Comparison of ENCODE assay signal across 12 mouse cellular contexts in genomic region chr6:97447020-97447419, GRCm38 (mm10).
DNase-seq lines count a peak whose midpoint lies in the region; ATAC-seq lines count a peak whose summit lies in the region.
"Had no signal": no experiment of that assay in that cellular context is flagged by ENCODE, and none has a peak within 500 bp of the region (broad histone marks: within the 10 kb centered on the region; RNA-seq: fewer than 3 reads in every experiment).

No protein-coding gene starts in this region.

- no peaks in the 10 kb centered on the region for H3K27me3 ChIP-seq in kidney, embryonic 16.5 days (ENCODE audit: insufficient read depth, low read length)
- H3K27me3 ChIP-seq: CH12.LX; liver, embryonic 15.5 days had no signal

- no peak overlapping the region for H3K27ac ChIP-seq in kidney, embryonic 16.5 days (ENCODE audit: low read length)
- H3K27ac ChIP-seq: hindbrain, embryonic 14.5 days; liver, embryonic 15.5 days had no signal

- H3K4me2 ChIP-seq in kidney, embryonic 16.5 days (replicated peaks; ENCODE audit: low read depth, low read length): no peak overlapping the region
- H3K4me2 ChIP-seq: hindbrain, embryonic 14.5 days; liver, embryonic 15.5 days had no signal

- peak; percentile 90 for ATAC-seq in kidney, embryonic 16.5 days (ENCODE audit: low FRiP score, low TSS enrichment)
- ATAC-seq: forebrain, postnatal 0 days had no signal

- H3K9ac ChIP-seq in kidney, embryonic 16.5 days (replicated peaks; ENCODE audit: low read length): no peak overlapping the region
- H3K9ac ChIP-seq: forebrain, postnatal 0 days; hindbrain, embryonic 14.5 days; liver, embryonic 15.5 days had no signal

- H3K4me1 ChIP-seq in kidney, embryonic 16.5 days (ENCODE audit: insufficient read depth, low read length): peaks cover 18% of the 10 kb centered on the region; the same call in 1 of the 2 replicates
- H3K4me1 ChIP-seq: liver, embryonic 15.5 days had no signal

- no peaks in the 10 kb centered on the region for H3K36me3 ChIP-seq in kidney, embryonic 16.5 days (ENCODE audit: insufficient read depth, low read length)
- H3K36me3 ChIP-seq: liver, embryonic 15.5 days had no signal

- no peaks in the 10 kb centered on the region for H3K9me3 ChIP-seq in kidney, embryonic 16.5 days (ENCODE audit: low read length)
- H3K9me3 ChIP-seq: liver, embryonic 15.5 days had no signal

- H3K4me3 ChIP-seq in kidney, embryonic 16.5 days (ENCODE audit: low read length): no peak overlapping the region
- H3K4me3 ChIP-seq: liver, embryonic 15.5 days had no signal

- 45% methylated on average over 4 of the region's 4 CpGs for WGBS in kidney, embryonic 16.5 days

- peak; percentile 73 for DNase-seq in gastrocnemius, adult 18-20 months (ENCODE audit: low spot score)
- no peak for DNase-seq in gastrocnemius, postnatal 4 days (ENCODE audit: low spot score in 2 of 2)
- peak; percentile 79 for DNase-seq in 3T3-L1 (ENCODE audit: low read depth, low spot score)
- peak; percentile 52 for DNase-seq in fibroblast of lung, adult 2 months (ENCODE audit: low read depth)
- no peak for DNase-seq in cerebellum, postnatal 25 days
- no peak for DNase-seq in layer of hippocampus, adult 9-10 months (ENCODE audit: low spot score)
- no peak for DNase-seq in cerebellum, postnatal 4 days (ENCODE audit: low spot score in 2 of 2)
- DNase-seq: forebrain, postnatal 0 days had no signal

Comparison
In these comparisons a context has a peak if more than half of its experiments do, and no peak if none do; other contexts are left out.
1. DNase-seq: peak in gastrocnemius, adult 18-20 months (single experiment), 3T3-L1 (single experiment) and fibroblast of lung, adult 2 months (single experiment); none in gastrocnemius, postnatal 4 days (0 of 2), cerebellum, postnatal 25 days (0 of 2), layer of hippocampus, adult 9-10 months (single experiment) and cerebellum, postnatal 4 days (0 of 2).